Mouse (Mus musculus): Measurements from ENCODE around the gene Mov10.
"Not testable (repeated sequence)": the region's sequence is repeated elsewhere in the genome, so short reads cannot be mapped to it uniquely, and the experiment has no call there.

Gene Mov10

GRCm38 (mm10) chr3:104817991-104818748, at the start of gene Mov10:
Gene Mov10, minus strand, starts transcription at chr3:104818563.
- peak; percentile 60 for DNase-seq

- DNase-seq: not testable (repeated sequence)
Observed at GRCm38 (mm10) chr3:104866674-104867073, 48.3 kb upstream of the Mov10 start.

GRCm38 (mm10) chr3:104865341-104865788, 47.0 kb upstream of the Mov10 start:
- no peak for DNase-seq

GRCm38 (mm10) chr3:104864651-104865340, 46.4 kb upstream of the Mov10 start:
- peak; percentile 83 for DNase-seq

GRCm38 (mm10) chr3:104863786-104864650, 45.7 kb upstream of the Mov10 start, which contains the start of the genes St7l and Capza1:
Gene St7l, plus strand, starts transcription at chr3:104864005.
Gene Capza1, minus strand, starts transcription at chr3:104864505.
- DNase-seq: peak; percentile 84

GRCm38 (mm10) chr3:104858560-104858959, 40.2 kb upstream of the Mov10 start:
- no peak for DNase-seq

GRCm38 (mm10) chr3:104856106-104856505, 37.7 kb upstream of the Mov10 start:
- no peak for DNase-seq

- no peak for DNase-seq
Observed at GRCm38 (mm10) chr3:104854866-104855265, 36.5 kb upstream of the Mov10 start.

- DNase-seq: no peak
Observed at GRCm38 (mm10) chr3:104854465-104854864, 36.1 kb upstream of the Mov10 start.

GRCm38 (mm10) chr3:104846601-104847000, 28.2 kb upstream of the Mov10 start:
- no peak for DNase-seq

GRCm38 (mm10) chr3:104841049-104841448, 22.7 kb upstream of the Mov10 start:
- DNase-seq: no peak

GRCm38 (mm10) chr3:104835797-104836196, 17.4 kb upstream of the Mov10 start:
- DNase-seq: no peak

- DNase-seq: no peak
Observed at GRCm38 (mm10) chr3:104822413-104822812, 4.0 kb upstream of the Mov10 start.

- no peak for DNase-seq
Observed at GRCm38 (mm10) chr3:104820426-104820825, 2.1 kb upstream of the Mov10 start.

GRCm38 (mm10) chr3:104818749-104819134, 379 bp upstream of the Mov10 start:
- DNase-seq: no peak

- peak; percentile 68 for DNase-seq
Observed at GRCm38 (mm10) chr3:104817481-104817990, 827 bp downstream of the Mov10 start.

- no peak for DNase-seq
Observed at GRCm38 (mm10) chr3:104816130-104816529, 2.2 kb downstream of the Mov10 start.

GRCm38 (mm10) chr3:104815346-104815745, 3.0 kb downstream of the Mov10 start:
- DNase-seq: no peak

- no peak for DNase-seq
Observed at GRCm38 (mm10) chr3:104814746-104815145, 3.6 kb downstream of the Mov10 start.

GRCm38 (mm10) chr3:104813227-104813626, 5.1 kb downstream of the Mov10 start:
- DNase-seq: not testable (repeated sequence)

GRCm38 (mm10) chr3:104812254-104812653, 6.1 kb downstream of the Mov10 start:
- no peak for DNase-seq

- no peak for DNase-seq
Observed at GRCm38 (mm10) chr3:104811752-104812151, 6.6 kb downstream of the Mov10 start.

GRCm38 (mm10) chr3:104805539-104805938, 12.8 kb downstream of the Mov10 start:
- DNase-seq: no peak

Data from right cerebral cortex, postnatal 4 days (tissue).